Mouse (Mus musculus): Measurements from ENCODE around the gene Cox6b1.

The Cox6b1 gene

DNA sequence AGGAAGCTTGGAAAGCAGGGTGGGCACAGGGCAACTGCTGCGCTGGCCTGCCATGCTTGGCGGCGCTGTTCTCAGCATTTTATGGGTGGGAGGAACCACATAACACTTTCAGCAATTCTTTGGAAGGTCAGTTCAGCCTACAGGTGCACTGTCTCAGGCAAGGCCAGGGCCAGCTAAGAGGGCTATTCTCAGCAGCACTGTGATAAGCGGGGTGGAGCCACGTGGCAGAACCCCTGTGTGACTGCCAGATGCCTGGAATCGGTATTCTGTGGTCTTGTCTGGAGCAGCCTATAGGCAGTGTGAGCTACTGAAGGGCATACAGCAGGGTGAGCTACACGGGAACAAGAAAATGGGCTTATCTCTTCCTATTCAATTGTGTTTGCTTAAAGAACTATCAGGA lies 15.9 kb downstream of the Cox6b1 start:
- DNase-seq (ENCODE audit: low read depth, low spot score): no peak

DNA sequence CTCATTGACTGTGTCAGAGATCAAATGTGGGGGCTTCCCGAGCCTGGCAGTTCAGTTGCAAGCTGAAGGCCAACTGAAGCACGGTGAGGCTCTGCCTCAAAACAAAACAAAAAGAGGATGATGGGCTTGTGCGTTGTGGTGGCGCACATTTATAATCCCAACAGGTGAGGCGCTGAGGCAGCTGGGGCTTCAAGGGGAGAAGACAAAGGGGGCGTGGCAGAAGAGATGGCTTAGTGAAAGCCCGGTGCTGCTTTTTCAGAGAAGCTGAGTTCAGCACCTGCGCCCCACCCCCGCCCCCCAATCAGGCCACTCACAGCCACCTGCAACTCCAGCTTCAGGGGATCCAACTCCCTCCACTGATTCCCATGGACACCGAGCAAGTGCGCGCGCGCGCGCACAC lies 17.5 kb downstream of the Cox6b1 start:
- no peak for DNase-seq (ENCODE audit: low read depth, low spot score)

DNA sequence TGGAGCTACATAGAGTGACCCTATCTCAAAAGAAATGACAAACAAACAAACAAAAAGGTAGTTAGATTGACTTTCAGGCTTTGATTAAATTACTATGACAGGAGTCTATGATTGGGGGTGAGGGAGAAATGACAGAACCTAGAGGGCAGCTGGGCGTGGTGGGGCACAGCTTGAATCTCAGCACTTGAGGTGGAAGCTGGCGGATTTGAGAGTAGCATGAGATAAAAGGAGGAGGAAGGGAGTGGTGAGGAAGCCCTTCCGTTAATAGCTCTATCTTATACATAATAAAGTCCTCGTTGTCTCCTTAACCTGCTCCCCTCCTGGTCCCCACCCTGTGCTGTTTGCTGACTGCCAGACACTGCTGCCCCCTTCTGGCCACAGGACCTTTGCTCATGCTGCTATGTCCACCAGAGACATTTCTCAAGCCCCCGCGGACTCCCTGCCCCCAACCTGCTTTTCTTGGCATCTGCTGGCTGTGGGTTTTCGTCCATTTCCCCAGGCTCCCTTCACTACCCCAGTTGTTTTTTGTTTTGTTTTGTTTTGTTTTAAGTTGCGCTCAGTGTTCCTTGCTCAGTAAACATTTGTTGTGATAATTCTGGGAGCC lies 18.1 kb downstream of the Cox6b1 start:
- DNase-seq (ENCODE audit: low read depth, low spot score): peak; percentile 86

DNA sequence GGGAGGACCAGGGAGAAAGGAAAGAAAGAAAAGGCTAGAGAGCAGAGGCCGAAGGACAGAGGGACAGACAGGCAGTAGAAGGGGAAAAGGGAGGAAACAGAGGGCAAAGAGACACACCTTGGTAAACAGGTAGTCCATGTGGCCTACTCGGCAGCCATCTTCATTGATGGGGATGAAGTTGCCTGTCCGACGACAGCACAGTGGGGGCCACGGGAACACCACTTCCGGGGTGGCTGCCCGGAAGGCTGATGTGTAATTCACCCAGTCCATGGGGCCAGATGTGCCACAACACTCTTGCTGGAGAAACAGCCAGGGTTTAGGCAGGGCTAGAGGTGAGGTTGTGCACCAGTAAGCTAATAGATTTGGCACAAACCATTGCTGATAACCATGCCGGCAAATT lies 21.0 kb downstream of the Cox6b1 start:
- DNase-seq (ENCODE audit: low read depth, low spot score): no peak

DNA sequence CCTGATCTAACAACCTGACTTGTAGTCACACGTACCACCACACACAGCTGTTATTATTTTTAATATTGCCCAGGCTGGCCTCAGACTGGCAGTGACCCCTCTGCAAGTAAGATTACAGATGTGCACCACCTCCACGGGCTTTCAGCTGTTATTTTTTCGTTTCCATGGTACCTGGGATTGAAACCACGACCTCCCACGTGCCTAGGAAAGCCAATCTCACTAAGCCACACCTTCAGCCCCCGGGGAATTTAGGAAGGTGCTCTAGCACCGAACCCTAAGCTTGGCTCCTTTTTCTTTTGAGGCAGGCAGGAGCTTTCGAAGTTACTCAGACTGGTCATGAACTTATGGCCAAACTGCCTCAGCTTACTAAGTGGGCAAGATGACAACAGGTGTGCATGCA lies 21.5 kb downstream of the Cox6b1 start:
- no peak for DNase-seq (ENCODE audit: low read depth, low spot score)

DNA sequence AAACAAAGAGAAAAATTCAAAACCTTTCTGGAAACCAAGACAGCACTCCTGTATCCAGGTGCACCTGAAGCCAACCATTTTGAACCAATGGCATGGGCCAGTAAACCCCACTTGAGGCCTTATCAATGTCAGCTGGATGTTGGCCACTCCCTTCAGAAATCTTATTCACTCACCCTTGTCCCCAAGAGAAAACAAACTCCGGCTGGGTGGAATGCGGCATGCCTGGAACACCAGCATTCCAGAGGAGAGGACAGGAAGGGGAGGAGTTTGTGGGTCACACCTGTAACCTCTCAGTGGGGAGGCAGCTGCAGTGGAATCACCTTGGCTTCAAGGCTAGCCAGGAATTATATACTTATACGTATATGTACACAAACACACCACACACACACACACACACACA lies 23.4 kb downstream of the Cox6b1 start:
- no peak for DNase-seq (ENCODE audit: low read depth, low spot score)

DNA sequence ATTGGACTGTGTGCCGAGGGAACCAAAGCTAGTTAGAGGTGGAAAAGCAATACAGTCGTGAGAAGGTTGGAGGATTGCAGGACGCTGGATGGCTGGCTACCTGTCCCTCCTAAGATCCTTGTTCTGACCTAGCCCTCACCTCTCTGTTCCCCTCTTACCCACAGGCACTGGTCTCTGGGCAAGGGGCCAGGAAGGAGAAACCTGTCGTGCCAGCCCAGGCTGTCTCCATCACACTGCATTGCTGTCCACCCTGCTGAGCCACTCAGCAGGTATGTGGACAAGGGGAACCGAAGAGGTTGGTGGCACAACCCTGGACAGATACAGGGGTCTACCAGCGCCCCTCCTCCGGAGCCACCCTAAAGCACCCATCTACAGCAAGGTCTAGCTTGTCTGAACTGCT lies 25.3 kb downstream of the Cox6b1 start:
- no peak for DNase-seq (ENCODE audit: low read depth, low spot score)

DNA sequence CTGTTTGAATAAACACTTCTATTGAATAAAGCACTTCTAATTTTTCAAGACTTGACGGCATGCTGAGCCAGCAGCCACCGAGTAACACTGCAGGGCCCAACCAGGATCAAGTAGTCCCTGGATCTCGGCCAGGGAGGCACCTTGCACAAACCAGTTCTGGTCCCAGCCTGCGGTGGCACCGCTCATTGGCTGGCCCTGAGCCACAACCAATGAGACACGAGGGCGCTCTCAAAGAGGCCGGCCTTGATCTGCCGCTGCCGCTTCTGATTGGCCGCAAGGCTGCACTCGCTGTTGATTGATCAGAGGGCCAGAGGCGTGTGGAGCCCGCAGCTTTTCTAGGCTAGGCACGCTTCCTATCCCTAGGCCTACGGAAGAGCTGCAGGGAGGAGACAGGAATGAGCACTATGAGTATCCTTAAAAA lies 26.0 kb downstream of the Cox6b1 start:
- DNase-seq (ENCODE audit: low read depth, low spot score): peak; percentile 89

DNA sequence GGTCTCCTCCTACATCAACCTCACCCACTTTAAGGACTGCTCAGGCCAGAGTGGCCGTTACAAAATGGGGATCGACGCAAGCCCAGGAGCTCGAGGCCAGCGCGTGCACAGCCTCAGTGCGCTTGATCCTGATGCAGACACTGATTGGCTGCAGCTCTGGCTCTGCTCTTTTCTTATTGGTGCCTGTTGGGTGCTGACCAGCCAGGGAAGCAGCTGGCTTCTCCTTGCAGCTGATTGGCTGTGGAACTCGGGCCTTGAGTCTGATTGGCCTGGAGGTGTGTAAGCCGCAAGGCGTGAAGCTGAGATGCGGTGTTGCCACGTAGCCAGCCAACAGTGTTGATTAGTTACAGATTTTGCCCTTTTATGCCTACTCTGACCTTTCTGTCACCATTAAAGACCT lies 27.2 kb downstream of the Cox6b1 start, which contains the start of gene Zbtb32:
TSS of gene Zbtb32 (minus strand) at position 124 of the 400 bp plus-strand sequence.
- DNase-seq (ENCODE audit: low read depth, low spot score): no peak

DNA sequence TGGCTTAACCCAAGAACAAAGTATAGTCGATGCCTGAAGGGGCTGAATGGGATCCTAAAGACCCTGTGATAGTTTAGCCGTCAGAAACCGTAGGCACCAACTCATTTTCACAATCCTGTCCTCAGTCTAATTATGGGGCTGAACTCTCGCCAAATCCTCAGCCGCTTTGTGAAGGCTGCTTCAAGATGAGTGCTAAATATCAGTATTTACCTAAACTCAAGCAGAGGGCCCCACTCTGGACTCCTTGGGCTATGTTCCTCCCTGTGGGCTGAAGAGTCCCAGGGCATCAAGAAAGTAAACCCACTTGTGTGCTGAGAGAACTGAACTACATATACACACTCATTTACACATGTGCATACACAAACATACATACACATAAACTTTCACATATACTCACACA lies 29.1 kb downstream of the Cox6b1 start:
- no peak for DNase-seq (ENCODE audit: low read depth, low spot score)

DNA sequence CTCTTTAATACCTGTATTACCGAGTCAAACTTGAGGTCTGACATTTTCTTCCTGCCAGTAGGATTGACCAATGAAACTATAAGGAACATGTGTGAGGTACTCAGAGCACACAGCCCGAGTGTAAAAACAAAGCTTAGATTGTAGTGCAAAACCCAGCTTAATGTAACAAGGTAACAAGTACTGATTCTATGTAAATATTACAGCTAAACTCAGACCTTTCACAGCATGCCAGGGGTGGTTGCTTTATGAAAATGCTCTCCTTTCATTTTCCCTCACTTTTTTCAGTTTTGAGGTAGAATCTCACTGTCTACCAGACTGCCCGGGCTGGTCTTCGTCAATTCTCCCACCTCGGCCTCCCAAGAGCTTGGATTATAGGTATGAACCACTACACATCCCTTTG lies 29.9 kb downstream of the Cox6b1 start:
- no peak for DNase-seq (ENCODE audit: low read depth, low spot score)

DNA sequence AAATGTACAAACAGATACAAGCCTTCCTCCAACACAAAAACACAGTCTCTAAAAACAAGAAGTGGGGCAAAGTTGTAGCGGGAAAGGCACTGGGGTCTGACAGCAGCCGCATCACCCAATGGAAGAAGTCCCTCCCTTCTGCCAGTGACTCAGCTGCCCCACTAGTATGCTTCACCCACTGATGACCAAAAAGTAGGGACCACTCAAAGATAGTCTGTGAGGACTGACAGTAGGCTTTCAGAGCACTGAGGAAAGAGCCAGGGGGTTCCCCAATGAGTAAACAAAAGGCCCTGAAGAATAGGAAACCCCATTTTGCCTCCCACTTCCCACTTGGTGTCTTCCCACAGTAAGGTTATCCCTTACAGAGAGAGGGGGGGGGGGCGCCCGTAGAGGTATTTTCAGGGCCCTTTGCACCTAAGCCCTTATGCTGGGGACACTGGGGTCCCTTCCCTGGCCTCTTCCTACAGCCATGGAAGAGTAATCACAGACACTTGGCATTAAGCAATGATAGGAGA lies 31.4 kb downstream of the Cox6b1 start:
- no peak for DNase-seq (ENCODE audit: low read depth, low spot score)

DNA sequence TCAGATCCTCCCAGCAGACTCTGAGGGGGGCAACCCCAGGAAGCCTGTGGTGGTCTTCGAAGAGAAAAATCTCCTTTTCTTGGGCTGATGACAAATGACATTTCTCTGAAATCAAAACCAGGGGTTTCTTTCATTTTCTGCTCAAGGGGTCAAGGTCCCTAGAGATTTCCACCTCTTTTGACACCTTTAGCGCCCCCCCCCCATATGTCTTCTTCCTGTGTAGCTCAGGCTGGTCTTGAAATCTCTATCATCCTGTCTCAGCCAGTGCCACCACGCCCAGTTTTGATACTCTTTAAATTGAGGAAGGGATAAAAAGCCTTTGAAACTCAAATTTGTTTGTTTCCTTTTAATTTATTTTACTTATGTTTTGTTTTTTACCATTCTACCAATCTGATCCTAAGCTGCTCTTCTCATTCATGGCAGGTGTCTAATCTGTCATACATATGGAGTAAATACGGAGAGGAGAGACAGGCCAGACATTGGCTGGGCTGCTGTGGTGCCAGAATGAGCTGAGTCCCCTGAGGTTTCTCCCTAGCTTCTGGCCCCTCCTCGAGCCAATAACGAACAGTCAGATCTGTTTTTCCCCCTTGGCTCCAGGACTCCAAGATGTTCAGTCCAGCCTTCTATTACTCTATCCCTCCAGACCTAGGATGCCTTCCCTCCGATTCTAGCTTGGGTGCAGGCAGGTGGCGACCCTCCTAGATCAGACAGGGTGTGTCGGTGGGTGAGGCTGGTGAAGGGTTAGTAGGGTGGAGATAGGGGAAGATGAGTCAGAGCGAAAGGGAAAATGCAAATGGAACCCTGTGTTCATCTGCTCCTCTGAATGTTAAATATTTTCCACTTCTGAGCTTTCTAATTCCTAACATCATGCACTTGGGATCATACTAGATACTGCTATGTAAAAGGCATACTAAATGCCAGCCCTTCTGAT lies 32.1 kb downstream of the Cox6b1 start:
- DNase-seq (ENCODE audit: low read depth, low spot score): no peak

DNA sequence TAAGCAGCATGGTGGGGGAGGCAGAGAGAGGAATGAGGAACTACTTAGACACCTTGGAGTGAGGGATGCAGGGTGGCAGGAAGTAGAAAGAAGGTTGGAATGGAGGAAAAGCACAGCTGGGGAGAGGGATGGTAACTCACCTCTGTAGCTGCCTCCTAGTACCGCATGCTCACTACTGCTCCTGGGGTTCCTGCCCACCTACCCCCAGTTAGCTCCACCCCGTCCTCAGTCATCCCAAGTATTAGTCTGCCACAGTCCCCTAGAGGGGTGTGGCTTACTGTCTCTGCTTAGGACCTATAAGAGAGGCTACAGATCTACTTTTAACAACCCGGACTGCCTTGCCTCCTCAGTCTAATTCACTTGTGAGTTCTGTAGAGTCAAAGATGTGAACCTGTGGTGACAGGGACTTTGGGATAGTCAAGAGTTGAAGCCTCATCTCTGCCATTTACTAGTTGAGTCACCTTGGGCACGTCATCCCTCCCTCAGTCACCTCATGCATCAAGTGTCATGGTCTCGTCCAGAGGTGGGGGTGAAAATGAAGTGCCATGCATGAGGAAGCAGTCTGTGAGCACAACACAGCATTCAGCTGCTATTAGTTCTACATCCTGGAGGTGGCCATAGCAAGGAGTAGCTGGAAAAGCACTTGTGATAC lies 33.1 kb downstream of the Cox6b1 start:
- no peak for DNase-seq (ENCODE audit: low read depth, low spot score)

DNA sequence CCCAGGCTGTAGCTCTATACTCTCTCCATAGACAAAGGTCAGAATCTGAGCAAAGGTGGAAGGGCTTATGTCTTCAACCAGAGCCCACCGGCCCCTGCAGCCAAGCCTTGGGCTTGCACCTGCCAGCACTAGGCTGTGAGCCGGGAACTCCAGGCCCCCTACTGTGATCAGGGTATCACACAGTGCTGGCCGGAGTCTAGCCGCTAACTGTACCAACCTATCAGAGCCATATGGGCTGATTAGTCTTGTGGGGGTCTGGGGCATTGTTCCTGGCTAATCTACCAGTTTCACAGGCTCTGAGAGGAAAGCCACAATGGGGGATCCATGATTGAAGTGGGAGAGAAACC lies 34.4 kb downstream of the Cox6b1 start:
- DNase-seq (ENCODE audit: low read depth, low spot score): no peak

DNA sequence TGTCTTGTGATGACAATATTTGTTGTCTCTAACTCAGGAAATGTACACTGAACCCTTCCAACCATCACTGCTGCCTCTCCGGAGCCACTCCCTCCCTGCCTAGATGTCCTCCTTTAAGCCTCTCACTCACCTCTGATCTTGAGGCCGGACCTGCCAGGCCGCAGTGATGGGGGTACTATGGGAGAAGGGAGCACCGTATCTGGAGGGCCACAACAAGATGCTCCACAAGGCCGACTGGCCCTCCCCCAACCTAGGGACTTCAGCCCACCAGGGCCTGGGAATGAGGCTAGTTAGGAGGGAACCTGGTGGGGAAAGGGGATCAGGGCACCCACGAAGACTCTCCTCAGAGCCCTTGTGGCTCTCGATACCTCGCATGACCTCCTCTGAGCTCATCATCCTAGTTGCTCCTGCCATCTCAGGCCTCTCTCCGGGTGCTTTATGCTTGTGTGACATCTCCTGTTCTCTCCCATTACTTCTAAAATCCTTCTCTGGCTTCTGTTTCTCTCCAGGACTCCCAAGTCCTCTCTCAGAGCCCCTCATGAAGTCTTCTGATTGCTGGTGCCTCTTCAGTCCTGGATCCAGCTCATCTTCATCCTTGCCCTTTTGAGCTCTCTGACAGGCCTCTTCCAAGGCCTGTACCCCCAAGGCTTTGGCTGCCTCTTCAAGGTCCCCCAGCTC lies 34.9 kb downstream of the Cox6b1 start:
- DNase-seq (ENCODE audit: low read depth, low spot score): no peak

DNA sequence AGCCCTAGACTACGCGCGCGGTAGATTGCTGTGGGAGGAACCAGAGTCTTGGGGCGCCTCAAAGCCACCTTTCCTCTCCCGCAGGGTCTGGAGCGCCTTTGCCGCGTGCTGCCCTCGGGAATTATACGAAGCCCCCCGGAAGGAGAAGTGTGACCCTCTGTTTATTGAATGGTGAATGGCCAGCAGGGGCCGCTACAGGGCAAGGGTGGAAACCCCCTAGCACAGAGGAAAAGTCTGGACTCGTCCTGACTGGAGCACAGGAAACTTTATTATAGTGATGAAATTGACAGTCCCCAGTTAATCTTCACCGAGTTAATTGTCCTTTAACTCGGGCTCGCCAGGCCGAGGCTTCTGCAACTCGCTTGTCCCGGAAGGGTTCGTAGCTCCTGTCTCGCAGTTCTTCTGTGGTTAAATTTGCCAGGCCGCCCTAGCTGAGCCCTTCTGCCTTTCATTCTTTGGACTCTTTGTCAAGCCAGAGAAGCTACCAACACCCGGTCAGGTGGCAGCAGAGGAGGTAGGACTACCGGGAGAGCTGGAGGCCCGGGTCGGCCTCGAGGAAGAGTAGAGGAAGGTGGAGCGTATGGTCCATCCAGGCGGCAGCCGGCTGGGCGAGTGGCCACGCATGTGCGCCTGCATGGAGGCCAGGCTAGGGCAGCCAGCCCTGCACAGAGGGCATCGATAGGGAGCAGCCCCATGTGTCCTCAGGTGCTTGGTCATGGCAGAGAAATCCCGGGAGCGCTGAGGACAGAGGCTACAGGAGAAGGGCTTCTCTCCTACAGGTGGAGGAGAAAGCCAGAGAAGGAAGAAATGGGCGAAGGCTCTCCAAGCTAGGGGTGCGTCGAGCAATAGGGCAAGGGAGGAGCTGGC lies 36.3 kb downstream of the Cox6b1 start:
- peak; percentile 57 for DNase-seq (ENCODE audit: low read depth, low spot score)

DNA sequence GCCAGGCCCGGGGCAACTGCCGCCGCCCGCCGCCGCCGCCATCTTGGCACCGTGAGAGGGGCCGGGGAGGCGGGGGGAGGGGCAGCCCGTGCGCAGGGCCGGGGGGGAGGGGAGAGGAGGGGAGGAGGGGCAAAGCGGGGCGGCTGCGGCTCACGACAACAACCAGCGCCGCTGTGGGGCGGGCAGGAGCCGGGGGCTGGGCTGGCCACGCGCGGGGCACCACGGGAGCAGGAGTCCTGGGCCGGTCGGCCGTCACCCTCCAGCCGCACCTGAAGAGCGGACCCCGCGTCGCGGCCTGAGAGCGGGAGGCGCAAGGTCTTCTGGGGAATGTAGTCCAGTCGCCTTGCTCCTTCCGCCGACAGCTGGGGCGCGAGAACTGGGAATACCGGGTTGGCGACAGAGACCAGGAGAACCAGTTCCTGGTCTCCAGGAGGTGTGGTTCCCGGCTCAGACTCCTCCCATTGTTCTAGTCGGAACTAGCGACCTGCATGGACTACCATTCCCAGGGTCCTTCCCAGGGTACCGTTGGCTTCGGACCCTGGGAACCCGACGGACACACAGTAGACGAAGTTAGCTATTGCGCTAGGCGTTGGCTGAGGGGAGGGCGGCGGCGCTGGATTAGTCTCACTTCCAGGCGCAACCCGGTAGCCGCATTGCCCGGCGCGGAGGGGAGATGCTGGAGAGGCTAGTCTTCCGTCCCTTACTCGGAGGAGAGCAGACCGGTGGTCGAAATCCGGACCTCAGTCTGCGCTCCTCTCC lies 37.1 kb downstream of the Cox6b1 start, which contains the start of gene Kmt2b:
TSS of gene Kmt2b (minus strand) at position 51 of the 759 bp plus-strand sequence.
- DNase-seq (ENCODE audit: low read depth, low spot score): peak; percentile 98

DNA sequence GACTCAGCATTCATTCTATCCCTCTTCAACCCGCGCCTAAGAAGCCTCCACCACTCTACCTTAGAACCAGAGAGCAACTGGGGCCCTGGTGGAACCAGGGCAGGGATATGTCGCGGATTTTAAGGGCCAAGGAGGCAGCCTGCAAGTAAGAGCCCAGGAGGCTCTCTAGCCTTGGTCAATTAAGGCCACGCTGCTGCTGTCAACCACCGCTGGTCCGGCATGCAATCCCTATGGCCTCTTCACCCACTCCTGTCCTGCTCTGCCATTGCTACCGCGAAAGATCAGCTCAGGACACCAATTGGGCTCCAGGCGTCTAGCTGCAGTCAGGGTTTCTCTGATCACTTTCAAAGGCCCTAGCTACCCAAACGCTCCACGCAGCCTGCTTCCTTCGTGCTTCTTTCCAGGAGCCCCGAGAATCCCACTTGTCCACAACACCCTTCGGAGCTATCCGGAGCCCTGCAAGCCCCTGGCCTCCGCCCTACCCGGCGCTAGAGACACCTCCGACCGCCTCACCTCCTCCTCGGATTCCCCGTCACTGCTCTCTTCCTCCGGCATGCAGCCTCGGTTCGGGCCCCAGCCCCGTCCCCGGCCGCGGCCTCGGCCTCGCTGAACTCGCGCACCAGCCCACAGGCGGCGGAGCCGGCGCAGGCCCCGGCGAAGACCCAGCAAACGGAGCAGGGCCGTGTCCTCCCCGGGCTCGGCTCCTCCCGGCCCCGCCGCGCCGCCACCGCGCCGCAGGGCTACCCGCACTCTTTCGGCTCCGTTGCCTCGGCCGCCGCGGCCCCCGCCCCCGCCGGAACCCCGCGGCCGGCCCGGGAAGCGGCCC lies 37.9 kb downstream of the Cox6b1 start:
- no peak for DNase-seq (ENCODE audit: low read depth, low spot score)
